Mouse (Mus musculus) pancreas, adult 10 weeks (tissue): ENCODE results near the gene Wdr1. TPM values are rescaled to one million over a fixed set of nuclear protein-coding genes. Genes with fewer than 3 reads are reported as not detected.

Experiments used
- polyA plus RNA-seq: library from polyadenylated mRNA; stranded (reverse); fragments of 350-450 nt; fragmentation: Illumina TruSeq; extraction: RNeasy Lipid Tissue Mini Kit (QIAGEN cat#74804); gene quantifications from one replicate; pipeline ENCODE4 v1.2.3, GENCODE M21; 2015; ENCODE audit warnings: low read depth, low replicate concordance; ENCODE audit not compliant: insufficient read depth

The Wdr1 gene
- polyA plus RNA-seq = 17.4 TPM

GRCm38 (mm10) chr5:38563121-38563520 lies at the start of gene Wdr1:
Wdr1 (minus strand) TSS chr5:38563221.

DNA sequence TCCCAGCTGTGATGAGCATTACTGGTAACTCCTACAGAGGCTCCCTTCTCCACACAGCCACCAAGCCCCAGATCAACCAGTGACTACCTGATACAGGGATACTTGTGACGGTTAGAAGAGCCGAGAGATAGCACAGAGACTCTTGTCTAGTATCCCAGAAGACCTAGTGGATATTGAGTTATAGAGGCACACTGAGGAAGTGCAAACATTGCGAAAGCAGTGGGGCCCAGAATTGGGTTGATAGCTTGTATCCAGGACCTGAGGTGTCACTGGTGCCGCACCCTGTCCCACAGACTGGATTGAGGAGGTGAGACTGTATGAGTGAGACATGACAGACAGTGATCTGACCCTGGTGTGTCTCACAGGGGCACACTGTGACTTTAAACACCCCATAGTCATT lies 60.0 kb downstream of the Wdr1 start, which contains the start of gene Slc2a9:
Slc2a9 (minus strand) TSS at position 152 of the 400 bp plus-strand sequence.

Other genes with a start within 250 kb of the Wdr1 start
- not detected for gene Drd5, start 243.9 kb downstream of the Wdr1 start, polyA plus RNA-seq
- gene Slc2a9, start 60.1 kb downstream of the Wdr1 start, polyA plus RNA-seq = 1.1 TPM
- 0.65 TPM for gene Zfp518b, start 121.6 kb upstream of the Wdr1 start, polyA plus RNA-seq